Mouse (Mus musculus) R1 (cell line): ENCODE measurements around the gene Bbs9.

Experiments
- DNase-seq: peaks from one replicate; pipeline ENCODE4 v3.0.0-alpha.2; 2018; ENCODE audit warnings: low read depth, low spot score

Gene Bbs9

DNA sequence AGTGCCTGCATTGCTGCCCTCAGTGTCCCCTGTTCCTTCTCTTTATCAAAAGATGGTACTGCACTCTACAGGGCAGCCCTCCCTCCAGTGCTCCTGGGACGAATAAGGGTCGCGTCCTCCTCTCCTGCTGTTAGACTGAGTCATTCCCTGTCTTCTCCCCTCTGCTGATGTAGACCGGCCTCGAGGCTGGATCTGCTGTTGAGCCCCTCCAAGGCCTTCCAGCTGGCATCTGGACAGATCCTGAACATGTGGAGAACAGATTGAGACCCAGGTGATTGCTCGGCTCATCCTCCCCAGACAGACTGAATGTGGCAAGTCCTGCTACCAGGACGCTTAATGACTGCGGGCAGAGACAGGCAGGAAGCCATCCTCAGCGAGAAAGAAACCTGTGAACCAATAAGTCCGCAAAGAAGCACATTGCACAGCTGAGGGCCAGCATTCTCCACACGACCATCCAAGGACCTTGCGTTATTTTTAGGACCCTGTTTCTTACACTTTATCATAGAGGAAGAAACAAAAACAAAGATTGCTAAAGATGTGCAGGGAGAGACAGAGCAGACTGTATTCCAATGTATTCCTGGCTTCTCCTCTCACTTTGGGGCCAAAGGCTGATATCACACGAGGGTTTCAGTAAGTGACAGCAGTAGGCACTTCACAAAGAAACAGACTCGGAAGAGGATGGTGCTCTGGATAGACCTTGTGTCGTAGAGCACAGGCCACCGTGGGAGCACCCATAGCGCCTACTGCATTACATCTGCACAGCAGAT, 275.4 kb downstream of the Bbs9 start:
- no peak for DNase-seq

DNA sequence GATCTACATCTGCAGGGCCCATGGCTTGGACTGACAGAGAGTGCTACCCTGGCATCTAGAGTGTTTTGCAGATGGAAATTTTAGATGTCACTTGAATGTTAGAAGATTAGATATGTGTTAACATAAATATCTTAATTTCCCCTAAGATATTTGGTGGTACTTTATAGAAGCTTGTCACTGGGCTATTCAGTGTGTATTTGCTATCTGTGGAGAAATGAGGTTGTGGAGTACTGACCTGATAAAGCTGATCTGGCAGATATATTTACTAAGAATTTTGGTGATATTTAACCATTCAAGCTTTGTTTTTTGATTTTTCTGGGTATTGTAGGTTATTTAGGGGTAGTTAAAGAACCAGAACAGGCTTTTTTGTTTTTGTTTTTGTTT, 276.0 kb downstream of the Bbs9 start:
- no peak for DNase-seq

DNA sequence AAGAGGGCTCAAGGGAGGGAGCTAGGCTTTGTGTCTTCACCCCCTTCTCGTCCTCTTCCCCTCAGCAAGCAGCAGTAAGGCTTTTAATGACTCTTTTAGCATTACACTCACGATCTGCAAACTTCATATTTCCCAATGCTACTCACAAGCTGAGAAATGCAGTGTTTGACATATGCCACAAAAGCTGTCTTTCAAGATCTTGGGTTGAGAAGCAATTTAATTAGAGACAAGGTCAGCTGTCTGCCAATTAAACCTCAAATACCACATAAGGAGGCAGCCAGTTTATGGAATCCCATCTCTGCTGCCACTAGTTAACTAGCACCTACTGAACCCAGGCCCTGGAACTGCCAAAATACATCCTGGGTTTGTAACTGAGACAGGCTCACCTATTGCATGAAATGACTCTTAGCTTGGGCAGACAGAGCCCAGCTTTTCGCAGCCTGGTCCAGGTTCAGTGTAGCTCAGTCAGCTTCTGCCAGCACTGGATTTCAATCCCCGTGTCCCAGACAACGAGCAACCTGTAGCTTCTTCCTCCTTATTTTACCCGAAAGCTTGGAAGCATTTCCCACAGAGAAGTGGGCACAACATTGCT, 278.7 kb downstream of the Bbs9 start:
- DNase-seq: no peak

DNA sequence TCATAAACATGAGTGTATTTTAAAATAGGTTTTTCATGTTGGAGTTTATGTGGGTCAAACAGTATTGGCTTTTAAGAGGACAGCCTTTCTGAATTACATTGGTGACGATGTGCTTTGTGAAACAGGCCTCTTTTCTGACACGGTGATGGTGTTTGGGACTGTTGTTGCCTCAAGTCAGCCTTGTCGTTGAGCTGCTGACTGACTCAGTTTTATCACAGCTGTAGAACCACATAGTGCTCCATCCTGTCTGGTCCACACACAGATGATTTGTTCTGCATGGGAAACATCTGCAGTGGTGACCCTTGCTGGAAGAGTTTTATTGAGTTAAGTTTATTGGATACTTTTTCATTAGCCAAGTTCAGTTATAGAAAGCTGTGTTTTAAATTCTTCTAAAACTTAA, 283.0 kb downstream of the Bbs9 start:
- no peak for DNase-seq

DNA sequence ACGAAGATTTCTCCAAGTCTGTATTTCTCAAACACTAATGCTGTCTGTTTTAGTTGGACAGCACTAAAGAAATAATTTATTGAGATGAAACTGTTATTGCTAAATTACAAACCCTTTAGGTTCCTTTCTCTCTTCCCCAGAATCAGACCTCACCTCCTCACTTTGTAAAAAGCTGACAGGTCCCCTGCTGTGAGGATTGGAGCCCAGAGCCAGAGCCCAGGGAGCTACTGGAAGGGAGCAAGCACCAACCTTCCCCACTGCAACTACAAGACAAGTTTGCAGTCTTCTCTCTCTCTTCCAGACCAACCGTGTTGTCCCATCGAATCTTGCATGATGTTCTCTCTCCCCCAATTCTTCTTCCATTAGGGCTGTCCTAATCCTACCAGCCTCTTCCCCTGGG, 283.7 kb downstream of the Bbs9 start:
- peak; percentile 26 for DNase-seq

DNA sequence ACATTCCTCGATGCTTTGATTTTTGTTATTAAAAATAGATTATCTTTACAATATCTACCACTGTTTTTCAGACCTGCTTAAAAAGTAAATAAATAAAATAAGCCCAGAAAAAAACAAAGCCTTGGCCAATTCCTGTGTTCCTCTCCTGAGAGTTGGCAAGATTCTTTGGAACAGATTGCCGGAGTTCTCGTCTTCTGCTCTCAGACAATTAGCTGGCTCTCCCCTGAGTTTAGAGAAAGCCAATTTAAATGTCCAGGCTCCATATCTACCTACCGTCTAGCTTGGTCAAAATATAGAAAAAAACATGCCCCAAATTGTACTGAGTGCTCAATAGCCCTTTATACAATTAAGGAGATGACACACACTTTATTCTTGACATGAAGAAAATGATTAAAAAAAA, 284.9 kb downstream of the Bbs9 start:
- no peak for DNase-seq

DNA sequence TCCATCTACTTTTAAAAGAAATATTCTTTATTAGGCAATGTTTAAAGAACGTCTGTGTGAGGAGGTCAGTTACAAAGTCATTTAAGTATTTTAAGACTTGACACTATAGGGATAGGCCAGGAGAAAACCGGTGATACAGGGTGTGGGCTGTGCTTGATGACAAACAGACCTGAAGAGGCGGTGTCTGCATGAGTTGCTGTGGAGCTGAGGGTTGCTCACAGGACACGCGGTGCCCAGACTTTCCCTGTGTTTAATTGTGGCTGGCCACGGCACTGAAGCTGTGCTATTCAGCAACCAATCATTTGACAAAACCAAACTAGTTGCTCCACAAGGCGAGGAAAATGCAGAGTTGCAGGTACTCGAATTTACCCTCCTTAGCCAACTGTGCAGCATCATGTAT, 286.0 kb downstream of the Bbs9 start:
- no peak for DNase-seq

DNA sequence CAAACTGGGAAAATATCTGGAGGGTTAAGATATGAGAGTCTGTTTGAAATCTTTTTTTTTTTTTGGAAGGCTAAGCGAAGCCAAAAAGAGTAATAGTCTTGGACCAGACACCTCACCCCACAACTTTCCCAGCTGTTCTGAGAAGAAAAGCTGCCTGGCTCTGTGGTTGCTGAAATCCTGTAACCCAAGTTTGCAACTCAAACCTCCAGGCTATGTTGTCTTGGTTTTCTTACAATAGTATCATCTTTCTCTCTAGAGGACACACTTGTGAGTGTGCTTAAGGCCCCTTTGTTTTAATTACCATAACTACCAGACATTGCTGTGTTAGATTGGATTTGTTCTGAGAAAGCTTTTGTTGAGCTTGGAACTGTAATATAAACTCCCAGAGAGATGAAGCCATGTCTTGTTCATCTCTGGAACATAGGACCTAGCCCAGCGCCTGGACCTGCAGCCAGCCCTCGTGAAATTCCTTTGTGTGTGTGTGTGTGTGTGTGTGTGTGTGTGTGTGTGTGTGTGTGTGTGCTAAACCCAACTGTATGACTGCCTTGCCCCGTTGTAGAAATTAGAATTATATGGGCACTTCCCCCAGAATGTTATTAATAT, 290.2 kb downstream of the Bbs9 start:
- no peak for DNase-seq

DNA sequence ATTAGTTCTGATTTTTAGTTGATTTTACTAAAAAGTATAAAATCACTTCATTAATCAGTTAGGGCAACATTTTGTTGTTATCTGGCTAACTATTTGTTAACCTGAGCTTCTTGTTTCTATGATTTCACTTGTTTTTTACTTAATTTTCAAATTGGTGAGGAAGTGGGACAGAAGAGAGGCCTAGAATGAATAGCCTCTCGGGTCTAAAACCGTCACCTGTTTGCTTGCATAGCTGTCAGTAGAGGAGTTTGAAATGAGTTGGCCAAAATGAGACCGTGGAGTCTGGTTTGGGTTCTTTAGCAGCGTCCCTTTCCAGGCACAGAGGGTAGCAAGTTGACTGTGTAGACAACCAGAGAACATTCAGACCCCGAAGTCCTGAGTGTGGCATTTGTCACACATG, 291.6 kb downstream of the Bbs9 start:
- DNase-seq: no peak

DNA sequence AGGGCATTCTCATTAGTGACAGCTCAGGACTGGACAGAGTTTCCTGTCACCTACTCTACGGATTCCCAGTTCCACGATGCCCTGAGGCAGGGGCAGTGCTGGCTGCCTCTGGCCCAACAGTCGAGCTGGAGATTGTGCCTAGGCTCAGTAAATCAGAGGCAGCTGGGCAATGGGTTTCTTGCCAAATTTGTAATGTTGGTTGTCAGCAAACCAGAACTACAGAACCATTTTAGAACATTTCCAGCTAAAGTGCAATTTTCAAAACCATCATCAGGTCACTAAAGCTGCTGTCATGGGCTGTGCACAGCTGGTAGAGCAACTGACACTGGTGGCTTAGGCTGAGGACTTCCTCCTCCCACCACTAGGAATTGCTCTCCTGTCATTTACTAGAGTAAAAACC, 292.3 kb downstream of the Bbs9 start:
- no peak for DNase-seq

DNA sequence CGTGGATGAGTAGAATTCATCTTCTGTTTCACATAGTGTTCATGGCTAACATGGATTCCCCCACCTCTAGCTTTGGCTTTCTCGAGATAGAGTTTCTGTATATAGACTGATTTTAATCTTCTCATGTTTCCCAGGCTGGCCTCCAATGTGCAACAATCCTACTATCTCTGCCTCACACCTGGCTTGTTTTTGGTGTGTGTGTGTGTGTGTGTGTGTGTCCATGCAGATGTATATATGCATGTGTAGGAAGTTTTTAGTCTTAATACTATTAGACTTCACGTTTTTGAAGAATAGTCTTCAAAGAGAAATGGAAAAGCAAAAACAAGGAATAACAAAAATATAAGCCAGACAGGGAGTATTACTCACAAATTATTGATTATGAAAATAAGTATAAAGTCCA, 296.3 kb downstream of the Bbs9 start:
- no peak for DNase-seq

DNA sequence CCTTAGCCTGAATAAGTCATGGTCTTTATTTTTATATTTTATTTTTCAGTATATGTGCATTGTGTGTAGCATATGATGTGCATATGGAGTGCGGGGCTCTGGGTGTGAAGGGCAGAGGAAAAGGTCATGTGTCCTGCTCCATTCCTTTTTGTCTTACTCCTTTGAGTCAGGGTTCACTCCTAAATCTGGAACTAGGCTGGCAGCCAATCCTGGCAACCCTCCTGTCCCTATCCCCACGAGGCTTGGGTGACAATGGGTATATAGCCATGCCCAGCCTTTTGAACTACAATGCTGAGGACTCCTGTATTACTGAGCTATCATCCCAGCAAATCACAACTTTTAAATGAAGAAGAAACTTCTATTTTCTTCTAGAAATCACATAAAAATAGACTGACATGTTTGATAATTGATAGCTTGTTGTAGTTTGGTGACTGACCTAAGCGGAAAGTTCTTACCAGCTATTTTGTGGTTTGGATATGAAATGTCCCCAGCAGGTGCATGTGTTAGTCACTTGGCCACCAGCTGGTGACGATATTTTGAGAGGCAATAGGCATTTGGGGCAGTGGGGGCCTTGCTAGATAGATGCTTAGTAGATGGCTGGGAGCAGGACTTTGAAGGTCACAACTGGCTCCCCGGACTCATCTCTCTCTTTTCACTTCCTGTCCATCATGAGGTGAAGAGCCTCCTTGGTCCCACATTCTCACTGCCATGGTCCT, 300.9 kb downstream of the Bbs9 start:
- no peak for DNase-seq

DNA sequence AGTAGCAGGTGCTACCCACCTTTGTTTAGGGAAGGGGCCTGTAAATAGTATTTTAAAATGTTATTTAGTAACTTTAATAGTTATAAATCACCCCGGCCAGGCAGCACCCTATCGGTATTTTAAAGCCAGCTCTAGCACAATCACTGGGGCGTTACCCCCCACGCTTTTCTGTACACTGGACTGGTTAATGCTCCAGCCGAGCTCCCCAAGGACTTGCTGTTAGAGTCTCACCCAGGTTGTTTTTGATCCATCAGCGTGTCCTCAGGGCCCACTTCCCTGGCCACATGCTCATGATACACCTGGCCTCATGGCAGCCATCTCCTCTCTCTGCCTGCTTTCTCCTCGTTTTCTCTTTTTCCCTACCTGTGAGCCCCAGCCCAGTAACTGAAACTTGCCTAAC, 301.9 kb downstream of the Bbs9 start:
- no peak for DNase-seq

DNA sequence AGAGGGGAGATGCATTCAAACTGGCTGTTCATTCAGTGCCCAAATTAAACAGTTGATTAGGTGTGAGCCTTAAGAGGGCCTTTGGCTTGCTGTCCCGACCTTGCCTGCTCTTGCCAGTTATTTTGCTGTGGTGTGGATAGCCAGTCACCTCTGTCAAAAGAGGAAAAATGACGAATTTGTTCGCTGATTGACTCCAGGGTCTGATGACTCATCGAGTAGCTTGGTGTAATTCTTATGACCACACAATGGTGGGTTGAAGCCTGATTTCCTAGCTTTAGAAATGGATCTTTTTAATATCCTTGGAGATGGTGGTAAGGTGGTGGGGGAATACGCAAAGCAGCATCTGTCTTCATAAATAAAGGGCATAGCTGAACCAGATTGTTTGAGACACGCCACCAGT, 304.1 kb downstream of the Bbs9 start:
- DNase-seq: no peak

DNA sequence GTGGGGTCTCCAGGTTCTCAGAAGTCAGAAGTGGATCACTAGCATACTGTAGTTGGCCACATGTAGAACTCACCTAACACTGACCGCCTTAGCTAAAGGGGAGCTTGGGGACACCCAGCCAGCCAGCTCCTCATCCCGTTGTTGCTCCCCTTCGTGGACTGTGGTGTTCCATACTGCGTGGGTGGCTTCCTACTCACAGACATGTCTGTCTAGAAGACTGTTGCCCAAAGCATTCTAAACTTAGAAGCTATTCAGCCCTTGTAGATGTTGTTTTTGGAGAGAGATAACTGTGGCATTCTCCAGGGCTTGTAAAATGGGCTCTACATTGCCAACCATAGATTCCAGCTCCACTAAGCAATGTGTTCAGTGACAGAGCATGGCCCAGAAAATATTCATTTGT, 310.5 kb downstream of the Bbs9 start:
- no peak for DNase-seq

DNA sequence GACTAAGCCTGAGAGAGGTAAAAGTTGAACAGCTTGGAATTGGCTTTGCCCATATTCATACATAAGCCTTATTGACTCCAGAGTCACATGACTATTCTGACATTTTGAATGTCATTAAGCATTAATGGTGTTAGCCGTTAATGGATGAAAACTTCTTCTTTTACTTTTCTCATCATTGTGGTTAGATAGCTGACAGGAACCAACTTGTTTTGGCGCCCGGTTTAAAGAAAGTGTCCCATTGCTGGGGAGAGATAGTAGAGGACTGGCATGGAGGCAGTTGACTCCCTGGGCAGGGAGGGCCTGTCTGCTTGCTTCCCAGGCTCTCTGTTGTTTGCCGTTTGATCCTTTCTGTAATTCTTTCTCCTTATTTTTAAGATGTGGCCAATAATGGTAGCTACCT, 312.9 kb downstream of the Bbs9 start:
- no peak for DNase-seq

DNA sequence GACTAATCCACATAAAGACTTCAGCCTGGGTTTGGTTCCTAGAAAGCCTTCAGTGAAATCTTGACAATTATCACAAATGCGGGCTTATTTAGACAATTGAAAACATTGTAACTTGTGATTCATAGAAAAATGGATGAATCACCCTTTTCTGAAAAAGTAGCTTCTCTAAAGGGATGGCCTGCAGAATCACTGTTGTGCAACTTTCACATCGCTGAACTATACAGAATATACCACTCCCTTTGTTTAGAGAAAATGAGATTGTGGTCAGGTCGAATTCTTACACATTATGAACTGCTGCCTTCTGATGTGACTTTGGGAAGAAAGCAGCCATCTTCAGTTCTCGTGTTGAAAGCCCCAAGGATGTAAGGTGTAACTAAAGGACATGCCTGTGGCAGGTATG, 313.3 kb downstream of the Bbs9 start:
- no peak for DNase-seq

DNA sequence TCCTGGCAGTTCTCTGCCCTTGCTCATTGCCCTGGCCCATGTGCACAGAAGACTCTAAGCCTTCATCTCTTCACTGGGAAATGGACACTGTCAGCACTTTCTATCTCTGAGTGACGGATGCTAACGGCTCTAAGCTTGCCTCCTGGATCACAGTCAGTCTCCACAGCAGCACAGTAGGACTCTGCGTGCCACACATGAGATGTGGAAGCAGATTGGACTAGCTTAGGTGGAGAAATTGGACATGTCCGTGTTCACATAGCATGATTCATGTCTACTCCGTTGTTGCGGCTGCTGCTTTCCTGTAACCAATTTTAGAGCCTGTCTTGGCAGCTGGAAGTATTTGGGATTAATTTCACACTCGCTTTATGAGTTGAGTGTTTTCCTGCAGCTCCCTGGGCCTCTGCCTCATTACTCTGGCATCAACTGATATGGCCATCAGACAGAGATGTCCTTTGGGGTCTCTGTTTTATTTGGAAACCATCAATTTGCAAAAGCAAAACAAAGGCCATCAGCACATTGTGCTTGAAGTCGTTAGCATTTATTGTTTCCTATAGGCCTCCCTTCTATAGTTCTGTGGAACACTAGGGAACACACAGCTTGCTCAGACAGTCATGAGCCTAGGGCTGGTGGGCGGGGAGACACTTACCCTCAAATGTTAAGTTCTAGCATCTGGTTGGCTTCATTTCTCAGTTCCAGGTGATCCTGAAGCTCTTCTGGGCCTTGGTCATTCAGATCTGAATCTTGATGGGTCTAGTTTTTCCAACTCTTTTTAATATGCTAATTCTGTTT, 314.1 kb downstream of the Bbs9 start:
- DNase-seq: no peak

DNA sequence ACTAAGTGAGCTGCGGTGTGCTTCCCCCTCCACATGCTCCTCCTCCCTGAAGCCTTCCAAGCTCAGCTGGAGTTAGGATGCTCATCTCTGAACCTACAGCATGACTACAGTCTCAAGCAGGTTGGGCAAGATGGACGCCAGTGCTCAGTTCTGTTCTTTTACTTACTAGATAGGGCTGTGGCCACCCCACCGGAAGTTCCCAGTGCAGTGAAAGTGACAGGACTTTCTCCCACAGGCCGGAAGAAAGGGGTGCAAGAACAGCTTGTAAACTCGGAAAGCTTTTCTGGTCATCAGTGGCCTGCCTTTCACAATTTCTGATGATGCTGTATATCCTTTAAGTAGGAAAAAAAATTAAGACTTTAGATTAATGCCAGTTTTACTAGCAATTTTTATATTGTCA, 315.7 kb downstream of the Bbs9 start:
- DNase-seq: no peak

DNA sequence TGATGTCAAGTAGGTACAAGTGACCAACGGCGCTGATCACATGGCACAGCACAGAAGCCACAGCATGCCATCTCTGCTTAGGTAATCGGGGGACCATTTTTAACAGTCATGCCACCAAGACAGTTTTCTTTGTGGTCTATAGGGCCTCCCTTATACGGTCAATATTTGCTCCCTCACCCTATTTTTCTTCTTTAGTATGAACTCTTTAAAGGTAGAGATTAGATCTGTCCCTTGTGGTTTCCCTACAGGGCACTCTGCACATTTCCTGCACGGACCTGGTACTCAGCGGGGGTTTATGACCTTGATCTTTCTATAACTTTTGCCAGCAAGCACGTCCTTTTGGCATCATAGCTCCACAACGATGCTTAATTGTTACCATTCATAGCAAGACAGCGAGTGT, 316.2 kb downstream of the Bbs9 start:
- DNase-seq: no peak

DNA sequence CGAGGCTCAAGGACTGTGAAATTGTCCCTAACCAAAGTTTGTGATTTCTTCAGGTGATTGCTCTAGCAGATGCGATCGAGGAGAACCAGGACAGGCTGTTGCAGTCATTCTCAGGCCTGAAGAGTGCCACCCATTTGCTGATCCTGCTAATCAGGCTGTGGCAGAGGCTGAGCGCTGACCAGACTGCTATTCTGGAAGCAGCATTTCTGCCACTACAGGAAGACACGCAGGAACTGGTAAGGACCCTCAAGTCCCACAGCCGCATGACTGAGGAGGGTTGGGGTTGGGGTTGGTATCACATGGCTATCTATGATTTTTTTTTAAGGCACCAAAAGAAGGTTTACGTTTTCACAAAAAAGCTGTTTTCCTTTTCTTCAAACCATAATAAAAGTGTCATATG, 318.2 kb downstream of the Bbs9 start:
- no peak for DNase-seq

DNA sequence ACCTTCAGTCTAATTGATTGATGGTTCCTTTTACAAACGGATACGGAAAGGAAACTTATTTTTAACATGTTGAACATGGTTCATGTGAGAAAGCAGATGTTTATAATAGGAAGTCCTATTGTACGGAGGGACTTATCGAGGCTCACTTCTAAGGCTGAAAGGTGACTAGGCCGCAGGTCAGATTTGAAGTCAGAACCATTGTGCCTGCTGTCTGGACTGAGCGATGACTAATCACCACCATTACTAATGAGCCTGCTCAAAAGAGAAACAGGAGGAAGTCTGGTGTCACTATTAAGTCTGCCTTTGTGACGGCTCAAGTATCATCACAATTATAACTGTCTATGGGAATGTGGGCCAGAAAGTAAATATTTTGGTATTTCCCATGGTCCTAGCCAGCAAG, 325.2 kb downstream of the Bbs9 start:
- DNase-seq: no peak
